Comparison of ENCODE assay signal across 11 mouse cellular contexts in genomic region chr6:34479531-34479930, GRCm38 (mm10). TPM values are rescaled to one million over a fixed set of nuclear protein-coding genes. Genes with fewer than 3 reads are reported as not detected.
DNase-seq lines count a peak whose midpoint lies in the region; ATAC-seq lines count a peak whose summit lies in the region.
"Had no signal": no experiment of that assay in that cellular context is flagged by ENCODE, and none has a peak within 500 bp of the region (broad histone marks: within the 10 kb centered on the region; RNA-seq: fewer than 3 reads in every experiment).

No protein-coding gene starts in this region.

- no peak overlapping the region for H3K27ac ChIP-seq in forebrain, embryonic 10.5 days
- H3K27ac ChIP-seq in forebrain, embryonic 11.5 days (ENCODE audit: low read depth, low read length) = no peak overlapping the region
- 0 out of 2 replicates have a peak overlapping the region, but pooled peaks have one; percentile 3 for H3K27ac ChIP-seq in intestine, embryonic 15.5 days
- 0 out of 2 replicates have a peak overlapping the region, but pooled peaks have one; percentile 63 for H3K27ac ChIP-seq in liver, embryonic 12.5 days

- peaks cover 54% of the 10 kb centered on the region for H3K4me1 ChIP-seq in forebrain, embryonic 10.5 days
- peaks cover 7% of the 10 kb centered on the region; the same call in 1 of the 2 replicates for H3K4me1 ChIP-seq in forebrain, embryonic 11.5 days (replicated peaks; ENCODE audit: control insufficient read depth, insufficient read depth, low read length)
- H3K4me1 ChIP-seq in intestine, embryonic 15.5 days (replicated peaks) = peaks cover 19% of the 10 kb centered on the region
- peaks cover 81% of the 10 kb centered on the region for H3K4me1 ChIP-seq in liver, embryonic 12.5 days

- no peaks in the 10 kb centered on the region for H3K9me3 ChIP-seq in forebrain, embryonic 10.5 days
- no peaks in the 10 kb centered on the region for H3K9me3 ChIP-seq in forebrain, embryonic 11.5 days (ENCODE audit: control insufficient read depth, low read length)
- no peaks in the 10 kb centered on the region for H3K9me3 ChIP-seq in intestine, embryonic 15.5 days
- no peaks in the 10 kb centered on the region for H3K9me3 ChIP-seq in liver, embryonic 12.5 days (replicated peaks)

- H3K27me3 ChIP-seq in forebrain, embryonic 10.5 days (ENCODE audit: poor library complexity, severe bottlenecking) = no peaks in the 10 kb centered on the region
- no peaks in the 10 kb centered on the region for H3K27me3 ChIP-seq in forebrain, embryonic 11.5 days (ENCODE audit: control insufficient read depth, insufficient read depth, low read length)
- no peaks in the 10 kb centered on the region for H3K27me3 ChIP-seq in intestine, embryonic 15.5 days (replicated peaks)
- 0 out of 2 replicates have a peak, but pooled peaks cover 5% of the 10 kb centered on the region for H3K27me3 ChIP-seq in liver, embryonic 12.5 days (replicated peaks)

- H3K9ac ChIP-seq in forebrain, embryonic 11.5 days (ENCODE audit: low read length) = no peak overlapping the region
- H3K9ac ChIP-seq in intestine, embryonic 15.5 days = no peak overlapping the region
- H3K9ac ChIP-seq in liver, embryonic 12.5 days = peak overlapping the region; percentile 67

- no peaks in the 10 kb centered on the region; the same call in 1 of the 2 replicates for H3K36me3 ChIP-seq in forebrain, embryonic 10.5 days (replicated peaks)
- no peaks in the 10 kb centered on the region for H3K36me3 ChIP-seq in forebrain, embryonic 11.5 days (ENCODE audit: control insufficient read depth, insufficient read depth, low read length)
- H3K36me3 ChIP-seq in intestine, embryonic 15.5 days = no peaks in the 10 kb centered on the region
- H3K36me3 ChIP-seq in liver, embryonic 12.5 days = no peaks in the 10 kb centered on the region; the same call in 1 of the 2 replicates

- no peak for DNase-seq in forebrain, embryonic 10.5 days (ENCODE audit: extremely low spot score, low spot score)
- no peak for DNase-seq in forebrain, embryonic 11.5 days (ENCODE audit: low spot score)
- DNase-seq in A20 (ENCODE audit: low read depth, low spot score) = peak; percentile 79
- no peak for DNase-seq in gastrocnemius, adult 8-10 months (ENCODE audit: low spot score in 2 of 2)
- DNase-seq in cerebellum, adult 11-12 months = no peak
- DNase-seq: cerebellum, postnatal 14 days; gastrocnemius, postnatal 36 days; layer of hippocampus, postnatal 36 days had no signal

- H3K4me2 ChIP-seq in forebrain, embryonic 11.5 days (ENCODE audit: low read depth, low read length, severe bottlenecking) = no peak overlapping the region; the same call in 1 of the 2 replicates
- peak overlapping the region; percentile 14 for H3K4me2 ChIP-seq in intestine, embryonic 15.5 days (replicated peaks)
- H3K4me2 ChIP-seq in liver, embryonic 12.5 days = peak overlapping the region; percentile 72

- peak overlapping the region; percentile 24; the same call in 1 of the 2 replicates for H3K4me3 ChIP-seq in forebrain, embryonic 10.5 days
- no peak overlapping the region for H3K4me3 ChIP-seq in forebrain, embryonic 11.5 days (ENCODE audit: low read depth, low read length)
- H3K4me3 ChIP-seq in intestine, embryonic 15.5 days (replicated peaks) = no peak overlapping the region
- H3K4me3 ChIP-seq in liver, embryonic 12.5 days = peak overlapping the region; percentile 73

- WGBS in forebrain, embryonic 10.5 days = 61% methylated on average over 8 of the region's 8 CpGs
- WGBS in forebrain, embryonic 11.5 days = 43% methylated on average over 8 of the region's 8 CpGs
- 16% methylated on average over 8 of the region's 8 CpGs for WGBS in intestine, embryonic 15.5 days
- 28% methylated on average over 8 of the region's 8 CpGs for WGBS in liver, embryonic 12.5 days (ENCODE audit: insufficient replicate concordance)

- no peak for ATAC-seq in forebrain, embryonic 11.5 days (replicated peaks; ENCODE audit: low FRiP score)
- ATAC-seq in intestine, embryonic 15.5 days = no peak
- ATAC-seq in liver, embryonic 12.5 days = no peak
- ATAC-seq in megakaryocyte, adult 5-6 weeks (ENCODE audit: poor library complexity, severe bottlenecking) = no peak

RNA-seq across cellular contexts. Expression of gene Bpgm, which starts 3.5 kb away (rescaled TPM):
- polyA plus RNA-seq in forebrain, embryonic 10.5 days (2016; fragmentation: Nextera tagmentation; extraction: Ambion mirVana) = 54.6 and 68.6 TPM in 2 replicates
- 71.2 TPM in 2 replicates for polyA plus RNA-seq in forebrain, embryonic 11.5 days (2014; fragmentation: Nextera tagmentation; extraction: Ambion mirVana)
- polyA plus RNA-seq in intestine, embryonic 15.5 days (2015; fragmentation: Nextera tagmentation; extraction: Ambion mirVana) = 40.4 and 49.7 TPM in 2 replicates
- polyA plus RNA-seq in liver, embryonic 12.5 days (2016; fragmentation: Nextera tagmentation; extraction: Ambion mirVana) = 87.1 and 88.2 TPM in 2 replicates
- total RNA-seq in gastrocnemius, adult 8-10 months (2022) = 100 to 1,000 TPM; 101 to 121 (median 108) TPM
- 2.4 and 4.1 TPM in 2 replicates for total RNA-seq in megakaryocyte, adult 5-6 weeks (2015)
- 10.8 and 12.4 TPM in 2 replicates for total RNA-seq in megakaryocyte, adult 5-6 weeks (2017)

Comparison
In these comparisons a context has a peak if more than half of its experiments do, and no peak if none do; other contexts are left out.
1. H3K4me3 ChIP-seq: peak in forebrain, embryonic 10.5 days (single experiment) and liver, embryonic 12.5 days (single experiment); none in forebrain, embryonic 11.5 days (single experiment) and intestine, embryonic 15.5 days (single experiment).
2. H3K27ac ChIP-seq: peak in intestine, embryonic 15.5 days (single experiment) and liver, embryonic 12.5 days (single experiment); none in forebrain, embryonic 10.5 days (single experiment) and forebrain, embryonic 11.5 days (single experiment).